Mouse (Mus musculus): ENCODE measurements around the gene Gsap. TPM values are rescaled to one million over a fixed set of nuclear protein-coding genes. Genes with fewer than 3 reads are reported as not detected.
"Not testable (repeated sequence)": the region's sequence is repeated elsewhere in the genome, so short reads cannot be mapped to it uniquely, and the experiment has no call there.

The Gsap gene
- polyA plus RNA-seq, 1 experiment from 2014 or later = 1.3 TPM

- H3K27me3 ChIP-seq (ENCODE audit: low read depth, poor library complexity, severe bottlenecking) = no peaks in the 10 kb centered on the region
- peaks cover 4% of the 10 kb centered on the region; the same call in 1 of the 2 replicates for H3K4me1 ChIP-seq
- WGBS = 92% methylated on average over 8 of the region's 8 CpGs
- H3K36me3 ChIP-seq = no peaks in the 10 kb centered on the region
- H3K9me3 ChIP-seq (replicated peaks) = no peaks in the 10 kb centered on the region
- H3K27ac ChIP-seq = no peak overlapping the region
- no peak overlapping the region for H3K4me3 ChIP-seq
- DNase-seq (ENCODE audit: low spot score) = no peak
These were observed 17.2 kb upstream of the Gsap start for GRCm38 (mm10) chr5:21168689-21169345.

- no peak for DNase-seq (ENCODE audit: low spot score)
- H3K4me3 ChIP-seq = no peak overlapping the region
- H3K9me3 ChIP-seq (replicated peaks) = no peaks in the 10 kb centered on the region
- H3K36me3 ChIP-seq = no peaks in the 10 kb centered on the region
- no peaks in the 10 kb centered on the region for H3K27me3 ChIP-seq (ENCODE audit: low read depth, poor library complexity, severe bottlenecking)
- H3K27ac ChIP-seq = no peak overlapping the region
- peaks cover 4% of the 10 kb centered on the region; the same call in 1 of the 2 replicates for H3K4me1 ChIP-seq
- WGBS = 87% methylated on average over 3 of the region's 3 CpGs
These were observed 16.7 kb upstream of the Gsap start for GRCm38 (mm10) chr5:21169346-21169745.

GRCm38 (mm10) chr5:21169877-21170276 lies 16.2 kb upstream of the Gsap start:
- 94% methylated on average over 1 of the region's 1 CpGs for WGBS
- H3K27me3 ChIP-seq (ENCODE audit: low read depth, poor library complexity, severe bottlenecking) = no peaks in the 10 kb centered on the region
- H3K4me1 ChIP-seq = peaks cover 4% of the 10 kb centered on the region; the same call in 1 of the 2 replicates
- H3K9me3 ChIP-seq (replicated peaks) = no peaks in the 10 kb centered on the region
- no peak overlapping the region for H3K27ac ChIP-seq
- H3K4me3 ChIP-seq = no peak overlapping the region
- no peaks in the 10 kb centered on the region for H3K36me3 ChIP-seq
- no peak for DNase-seq (ENCODE audit: low spot score)

DNA sequence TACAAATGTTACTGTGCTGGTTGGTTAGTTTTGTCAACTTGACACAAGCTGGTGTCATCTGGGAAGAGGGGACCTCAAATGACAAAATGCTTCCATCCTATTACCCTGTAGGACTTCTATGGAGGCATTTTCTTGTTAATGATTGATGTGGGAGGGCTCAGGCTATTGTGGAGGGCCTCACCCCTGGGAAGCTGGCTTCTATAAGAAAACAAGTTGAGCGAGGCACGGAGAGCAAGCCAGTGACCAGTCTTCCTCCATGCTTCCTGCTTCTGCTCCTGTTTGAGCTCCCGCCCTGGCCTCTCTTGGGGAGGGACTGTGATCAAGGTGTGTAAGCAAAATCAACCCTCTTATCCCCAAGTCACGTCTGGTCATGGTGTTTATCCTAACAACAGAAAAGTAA lies 15.6 kb upstream of the Gsap start:
- Histone ChIP-seq H3K9me3 (replicated peaks) (no peaks in the 10 kb centered on the region), H3K4me1 (peaks cover 9% of the 10 kb centered on the region), H3K27ac (peak overlapping the region; percentile 14; the same call in 1 of the 2 replicates), H3K27me3 (ENCODE audit: low read depth, poor library complexity, severe bottlenecking) (no peaks in the 10 kb centered on the region), H3K4me3 (no peak overlapping the region), H3K36me3 (no peaks in the 10 kb centered on the region)
- WGBS = 67% methylated on average over 4 of the region's 4 CpGs
- no peak for DNase-seq (ENCODE audit: low spot score)

DNA sequence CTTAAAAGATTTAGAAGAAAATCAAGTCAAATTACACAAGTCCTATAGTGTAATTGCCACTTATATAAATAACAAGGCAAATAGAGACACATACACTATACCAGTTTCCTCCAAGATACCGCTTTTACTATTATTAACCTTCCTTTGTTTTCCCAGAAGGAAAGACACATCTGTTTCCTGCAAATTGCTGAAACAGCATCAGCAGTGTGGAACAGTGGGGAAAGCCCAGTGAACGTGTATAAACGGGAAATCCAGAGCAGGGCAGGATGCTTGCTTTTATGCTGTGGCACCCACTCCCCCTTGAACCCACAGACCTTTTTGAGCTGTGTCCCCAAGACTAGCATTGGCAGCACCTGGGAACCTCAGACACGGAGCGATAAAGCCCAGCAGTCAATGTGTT lies 15.2 kb upstream of the Gsap start:
- H3K27me3 ChIP-seq (ENCODE audit: low read depth, poor library complexity, severe bottlenecking) = no peaks in the 10 kb centered on the region
- no peaks in the 10 kb centered on the region for H3K9me3 ChIP-seq (replicated peaks)
- DNase-seq (ENCODE audit: low spot score) = no peak
- H3K4me3 ChIP-seq = no peak overlapping the region
- H3K4me1 ChIP-seq = peaks cover 13% of the 10 kb centered on the region
- H3K27ac ChIP-seq = no peak overlapping the region
- WGBS = 76% methylated on average over 5 of the region's 5 CpGs
- H3K36me3 ChIP-seq = no peaks in the 10 kb centered on the region

- H3K9me3 ChIP-seq (replicated peaks) = no peaks in the 10 kb centered on the region
- no peaks in the 10 kb centered on the region for H3K36me3 ChIP-seq
- peak overlapping the region; percentile 11; the same call in 1 of the 2 replicates for H3K27ac ChIP-seq
- H3K4me3 ChIP-seq = no peak overlapping the region
- no peaks in the 10 kb centered on the region for H3K27me3 ChIP-seq (ENCODE audit: low read depth, poor library complexity, severe bottlenecking)
- no peak for DNase-seq (ENCODE audit: low spot score)
- peaks cover 18% of the 10 kb centered on the region for H3K4me1 ChIP-seq
- 83% methylated on average over 6 of the region's 6 CpGs for WGBS
These were observed 14.7 kb upstream of the Gsap start for GRCm38 (mm10) chr5:21171336-21171735.

GRCm38 (mm10) chr5:21172316-21172715 lies 13.7 kb upstream of the Gsap start:
- no peak overlapping the region for H3K27ac ChIP-seq
- WGBS = 82% methylated on average over 3 of the region's 3 CpGs
- H3K27me3 ChIP-seq (ENCODE audit: low read depth, poor library complexity, severe bottlenecking) = no peaks in the 10 kb centered on the region
- no peak overlapping the region for H3K4me3 ChIP-seq
- DNase-seq (ENCODE audit: low spot score) = no peak
- peaks cover 19% of the 10 kb centered on the region for H3K4me1 ChIP-seq
- H3K9me3 ChIP-seq (replicated peaks) = no peaks in the 10 kb centered on the region
- H3K36me3 ChIP-seq = no peaks in the 10 kb centered on the region

GRCm38 (mm10) chr5:21175132-21176112 lies 10.6 kb upstream of the Gsap start:
- Histone ChIP-seq H3K4me3 (no peak overlapping the region), H3K4me1 (peaks cover 19% of the 10 kb centered on the region), H3K36me3 (no peaks in the 10 kb centered on the region), H3K27ac (peak overlapping the region; percentile 74), H3K9me3 (replicated peaks) (no peaks in the 10 kb centered on the region), H3K27me3 (ENCODE audit: low read depth, poor library complexity, severe bottlenecking) (no peaks in the 10 kb centered on the region)
- no peak for DNase-seq (ENCODE audit: low spot score)
- 52% methylated on average over 9 of the region's 9 CpGs for WGBS

DNA sequence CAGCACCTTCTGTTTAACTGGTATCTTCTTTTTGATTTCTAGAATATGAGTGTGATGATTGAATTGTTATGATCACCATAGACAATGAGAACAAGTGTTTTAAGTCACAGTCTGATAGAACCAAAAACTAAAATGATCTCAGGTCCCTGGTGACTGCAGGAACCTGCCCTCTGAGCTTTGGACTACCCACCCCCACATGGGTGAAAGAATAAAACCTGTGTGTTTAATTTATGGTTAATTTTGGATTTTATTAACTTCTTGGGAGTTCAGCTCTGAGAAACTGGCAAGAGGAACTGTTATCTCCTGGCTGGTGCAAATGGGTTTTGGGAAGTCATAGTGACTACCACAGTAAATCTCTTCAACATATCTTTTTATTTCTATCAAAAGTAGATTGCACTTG lies 6.6 kb upstream of the Gsap start:
- Histone ChIP-seq H3K4me1 (peaks cover 15% of the 10 kb centered on the region), H3K9me3 (replicated peaks) (no peaks in the 10 kb centered on the region), H3K27ac (no peak overlapping the region), H3K36me3 (no peaks in the 10 kb centered on the region), H3K27me3 (ENCODE audit: low read depth, poor library complexity, severe bottlenecking) (no peaks in the 10 kb centered on the region), H3K4me3 (no peak overlapping the region)
- DNase-seq (ENCODE audit: low spot score) = no peak

GRCm38 (mm10) chr5:21183046-21183445 lies 3.0 kb upstream of the Gsap start:
- not testable (repeated sequence) for DNase-seq (ENCODE audit: low spot score); H3K4me3 ChIP-seq
- 60% methylated on average over 2 of the region's 2 CpGs for WGBS

GRCm38 (mm10) chr5:21186821-21187220 lies 766 bp downstream of the Gsap start:
- no peak for DNase-seq (ENCODE audit: low spot score)
- WGBS = 6% methylated on average over 4 of the region's 4 CpGs
- Histone ChIP-seq H3K36me3 (no peaks in the 10 kb centered on the region), H3K9me3 (replicated peaks) (no peaks in the 10 kb centered on the region), H3K4me3 (peak overlapping the region; percentile 59), H3K27me3 (ENCODE audit: low read depth, poor library complexity, severe bottlenecking) (peaks cover 28% of the 10 kb centered on the region), H3K4me1 (peaks cover 13% of the 10 kb centered on the region), H3K27ac (no peak overlapping the region)

More at GRCm38 (mm10) chr5:21183046-21183445, 3.0 kb upstream of the Gsap start:
- H3K36me3 ChIP-seq; H3K27ac ChIP-seq; H3K9me3 ChIP-seq (replicated peaks): not testable (repeated sequence)
- Histone ChIP-seq H3K27me3 (ENCODE audit: low read depth, poor library complexity, severe bottlenecking) (peaks cover 28% of the 10 kb centered on the region), H3K4me1 (peaks cover 13% of the 10 kb centered on the region)

- peaks cover 28% of the 10 kb centered on the region for H3K27me3 ChIP-seq (ENCODE audit: low read depth, poor library complexity, severe bottlenecking)
- no peaks in the 10 kb centered on the region; the same call in 1 of the 2 replicates for H3K9me3 ChIP-seq (replicated peaks)
- no peak for DNase-seq (ENCODE audit: low spot score)
- no peak overlapping the region for H3K27ac ChIP-seq
- H3K4me3 ChIP-seq = no peak overlapping the region
- 22% methylated on average over 3 of the region's 3 CpGs for WGBS
- H3K36me3 ChIP-seq = no peaks in the 10 kb centered on the region
- peaks cover 13% of the 10 kb centered on the region for H3K4me1 ChIP-seq
These were observed 2.4 kb downstream of the Gsap start for GRCm38 (mm10) chr5:21188435-21188834.

DNA sequence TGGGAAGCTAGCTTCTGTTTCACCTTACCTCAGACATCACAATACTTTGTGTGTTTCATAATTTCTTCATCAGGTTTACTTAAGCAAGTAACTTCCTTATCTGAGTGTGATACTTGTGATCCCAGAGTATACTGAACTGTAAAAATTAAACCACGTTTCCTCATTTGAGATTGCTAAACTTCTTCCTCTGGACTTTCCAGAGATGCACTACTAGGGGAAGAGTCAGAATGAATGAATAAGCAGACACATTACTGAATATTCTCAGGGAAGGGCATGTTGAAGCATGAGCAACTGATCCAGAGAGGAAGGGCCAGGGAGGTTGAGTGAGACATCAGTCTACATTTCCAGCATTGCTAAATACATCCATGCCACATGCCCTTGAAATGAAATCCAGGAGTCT lies 3.0 kb downstream of the Gsap start:
- WGBS = 83% methylated on average over 1 of the region's 1 CpGs
- DNase-seq (ENCODE audit: low spot score) = no peak

More for the DNA sequence above, 3.0 kb downstream of the Gsap start:
- Histone ChIP-seq H3K36me3 (no peaks in the 10 kb centered on the region), H3K4me1 (peaks cover 13% of the 10 kb centered on the region), H3K4me3 (no peak overlapping the region), H3K27me3 (ENCODE audit: low read depth, poor library complexity, severe bottlenecking) (peaks cover 28% of the 10 kb centered on the region), H3K27ac (no peak overlapping the region), H3K9me3 (replicated peaks) (no peaks in the 10 kb centered on the region; the same call in 1 of the 2 replicates)

Measured in limb, embryonic 10.5 days (tissue).